19 mouse cellular contexts compared by ENCODE assay signal in the genomic region with DNA sequence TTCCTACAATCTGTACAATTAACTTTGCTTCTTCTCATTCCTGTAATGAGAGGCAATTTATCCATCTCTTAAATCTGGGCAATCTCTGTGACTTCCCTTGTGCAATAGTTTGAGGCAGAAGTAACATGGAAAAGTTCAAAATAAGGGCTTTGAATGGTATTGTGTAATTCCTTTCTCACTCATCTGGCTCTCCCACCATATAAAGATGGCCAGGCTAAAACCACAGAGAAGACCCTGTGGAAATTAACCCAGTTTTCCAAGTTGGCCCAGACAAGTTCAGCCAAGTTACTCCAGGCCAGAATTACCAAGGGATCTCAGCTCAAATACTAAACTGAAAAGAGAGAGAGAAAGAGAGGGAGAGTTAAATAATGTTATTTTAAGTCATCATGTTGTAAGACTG.
"Had no signal": no experiment of that assay in that cellular context is flagged by ENCODE, and none has a peak within 500 bp of the region (broad histone marks: within the 10 kb centered on the region; RNA-seq: fewer than 3 reads in every experiment).

No protein-coding gene starts in this region.

- H3K36me3 ChIP-seq: kidney, embryonic 15.5 days; limb, embryonic 10.5 days; limb, embryonic 13.5 days; liver, embryonic 12.5 days; liver, embryonic 15.5 days; midbrain, embryonic 10.5 days; midbrain, embryonic 13.5 days; neural tube, embryonic 13.5 days had no signal

- H3K27me3 ChIP-seq: kidney, embryonic 15.5 days; limb, embryonic 13.5 days; liver, embryonic 12.5 days; liver, embryonic 15.5 days; megakaryocyte, embryonic 14.5 days; midbrain, embryonic 13.5 days; neural tube, embryonic 13.5 days had no signal

- H3K9me3 ChIP-seq: kidney, embryonic 15.5 days; limb, embryonic 10.5 days; liver, embryonic 12.5 days; liver, embryonic 15.5 days had no signal

- H3K27ac ChIP-seq: kidney, embryonic 15.5 days; limb, embryonic 10.5 days; limb, embryonic 13.5 days; liver, embryonic 12.5 days; liver, embryonic 15.5 days; midbrain, embryonic 10.5 days; midbrain, embryonic 13.5 days; neural tube, embryonic 13.5 days had no signal

- H3K4me3 ChIP-seq: kidney, embryonic 15.5 days; limb, embryonic 10.5 days; limb, embryonic 13.5 days; liver, embryonic 12.5 days; liver, embryonic 15.5 days; megakaryocyte, embryonic 14.5 days; midbrain, embryonic 10.5 days; midbrain, embryonic 13.5 days; myocyte; neural tube, embryonic 13.5 days had no signal

- DNase-seq: kidney, adult 8-10 months; kidney, postnatal 10 days; kidney, postnatal 36 days; liver; lung, adult 2 months; retina, postnatal 1 day; right cerebral cortex, postnatal 25 days; thymus, adult 18-20 months; thymus, postnatal 36 days had no signal

- H3K4me1 ChIP-seq: kidney, embryonic 15.5 days; limb, embryonic 10.5 days; limb, embryonic 13.5 days; liver, embryonic 15.5 days; megakaryocyte, embryonic 14.5 days; midbrain, embryonic 13.5 days; neural tube, embryonic 13.5 days had no signal
